Mouse (Mus musculus) c-Kit-positive CD71-positive TER-119-positive erythroid progenitor cells, embryonic 14.5 days (primary cell): ENCODE data around the gene Tns3.
"Not testable (repeated sequence)": the region's sequence is repeated elsewhere in the genome, so short reads cannot be mapped to it uniquely, and the experiment has no call there.

ENCODE experiments used
- DNase-seq: peaks from one replicate; pipeline ENCODE4 v3.0.0-alpha.2; 2013; ENCODE audit warnings: low spot score

Tns3 gene

DNA sequence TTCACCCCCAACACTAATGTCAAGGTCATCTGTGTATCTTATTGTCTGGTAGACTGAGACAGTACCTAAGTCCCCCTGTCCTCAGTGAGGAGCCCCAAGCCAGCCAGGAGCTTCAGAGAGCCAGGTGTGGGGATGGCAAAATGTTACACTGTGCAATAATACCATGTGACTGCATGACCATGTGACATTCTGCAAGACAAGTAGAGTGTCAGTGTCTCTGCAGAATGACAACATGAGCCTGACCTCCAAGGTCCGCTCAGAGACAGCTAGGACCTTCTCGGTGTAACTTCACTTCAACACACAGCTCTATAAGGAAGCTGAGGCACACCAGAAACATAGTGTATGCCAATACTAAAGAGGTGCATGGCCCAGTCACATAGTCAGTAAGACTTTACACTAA, 20.1 kb downstream of the Tns3 start:
- DNase-seq = no peak

DNA sequence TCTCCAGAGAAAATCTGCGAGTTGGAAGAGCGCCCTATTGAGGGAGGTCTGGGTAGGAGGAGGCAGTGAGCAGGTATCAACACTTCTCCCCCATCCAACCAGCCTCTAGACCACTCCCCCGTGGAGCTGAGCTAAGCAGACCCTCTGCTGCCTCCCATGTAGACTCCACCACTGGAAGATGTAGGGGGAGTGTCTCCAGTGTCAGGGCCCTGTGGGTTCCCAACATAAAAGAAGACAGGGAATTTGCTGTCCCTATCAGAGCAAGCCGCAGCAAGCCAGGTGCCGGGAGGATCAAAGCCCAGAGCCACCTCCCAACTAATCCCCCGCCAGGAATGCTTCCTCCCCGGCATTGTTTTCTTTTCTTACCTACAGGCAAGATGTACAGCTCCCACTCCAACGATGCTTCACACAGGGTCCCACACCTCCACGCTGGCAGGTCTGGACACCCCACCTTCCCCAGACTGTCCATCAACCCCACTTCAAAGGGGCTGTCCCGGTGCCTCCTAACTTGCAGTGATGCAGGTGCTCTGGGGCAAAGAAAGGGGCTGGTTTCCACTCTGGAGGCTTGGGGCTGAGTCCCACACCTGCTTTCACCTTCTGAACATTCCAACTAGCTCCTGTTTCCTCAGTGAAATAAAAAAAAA, 22.6 kb downstream of the Tns3 start:
- DNase-seq = no peak

DNA sequence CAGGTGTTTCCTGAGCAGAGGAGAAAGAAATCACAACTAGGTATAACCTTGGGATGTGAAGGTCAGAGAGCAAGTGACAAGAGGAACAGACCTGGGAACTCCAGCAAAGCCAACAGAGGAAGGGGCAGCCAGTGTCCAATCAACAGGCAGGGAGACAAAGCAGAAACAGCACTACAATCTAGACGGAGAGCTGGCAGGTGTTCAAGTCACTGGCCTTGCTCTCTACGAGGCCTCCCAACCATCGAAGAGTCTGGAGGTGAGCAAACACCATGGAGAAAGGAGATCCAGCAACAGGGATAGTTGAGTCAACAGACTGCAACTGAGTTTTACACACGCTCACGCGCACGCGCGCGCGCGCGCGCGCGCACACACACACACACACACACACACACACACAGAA, 24.6 kb downstream of the Tns3 start:
- no peak for DNase-seq

DNA sequence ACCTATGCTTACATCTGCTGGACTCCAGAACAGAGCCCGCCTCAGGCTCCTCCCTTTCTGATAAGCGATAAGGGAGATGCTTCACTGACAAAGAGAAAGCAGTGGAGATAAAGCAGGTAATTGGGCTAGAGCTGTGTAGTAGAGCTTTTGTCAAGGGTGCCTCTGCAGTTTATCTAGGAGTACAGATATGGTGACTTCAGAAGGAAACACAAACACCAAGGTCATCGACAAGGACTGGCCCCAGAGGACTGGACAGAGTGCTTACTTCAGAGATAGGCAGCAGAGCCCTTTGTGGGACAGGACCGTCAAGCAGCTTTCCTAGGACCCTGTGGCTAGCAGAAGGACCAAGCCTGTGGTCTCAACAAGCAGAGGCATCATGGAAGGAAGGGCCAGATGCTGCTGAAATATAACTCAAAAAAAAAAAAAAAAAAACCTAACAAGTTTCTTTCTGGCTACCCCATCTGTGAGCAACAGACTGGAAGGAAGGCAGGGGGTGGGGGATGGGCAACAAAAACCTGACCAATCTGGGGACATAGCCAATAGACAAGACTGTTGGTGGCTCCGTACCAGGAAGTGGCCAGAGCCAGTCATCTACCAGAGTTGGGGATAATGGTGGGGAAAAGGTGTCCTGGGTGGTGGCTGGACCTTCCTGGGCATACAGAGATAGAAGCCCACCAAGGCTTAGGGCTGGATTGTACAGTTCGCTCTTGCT, 25.2 kb downstream of the Tns3 start:
- no peak for DNase-seq

DNA sequence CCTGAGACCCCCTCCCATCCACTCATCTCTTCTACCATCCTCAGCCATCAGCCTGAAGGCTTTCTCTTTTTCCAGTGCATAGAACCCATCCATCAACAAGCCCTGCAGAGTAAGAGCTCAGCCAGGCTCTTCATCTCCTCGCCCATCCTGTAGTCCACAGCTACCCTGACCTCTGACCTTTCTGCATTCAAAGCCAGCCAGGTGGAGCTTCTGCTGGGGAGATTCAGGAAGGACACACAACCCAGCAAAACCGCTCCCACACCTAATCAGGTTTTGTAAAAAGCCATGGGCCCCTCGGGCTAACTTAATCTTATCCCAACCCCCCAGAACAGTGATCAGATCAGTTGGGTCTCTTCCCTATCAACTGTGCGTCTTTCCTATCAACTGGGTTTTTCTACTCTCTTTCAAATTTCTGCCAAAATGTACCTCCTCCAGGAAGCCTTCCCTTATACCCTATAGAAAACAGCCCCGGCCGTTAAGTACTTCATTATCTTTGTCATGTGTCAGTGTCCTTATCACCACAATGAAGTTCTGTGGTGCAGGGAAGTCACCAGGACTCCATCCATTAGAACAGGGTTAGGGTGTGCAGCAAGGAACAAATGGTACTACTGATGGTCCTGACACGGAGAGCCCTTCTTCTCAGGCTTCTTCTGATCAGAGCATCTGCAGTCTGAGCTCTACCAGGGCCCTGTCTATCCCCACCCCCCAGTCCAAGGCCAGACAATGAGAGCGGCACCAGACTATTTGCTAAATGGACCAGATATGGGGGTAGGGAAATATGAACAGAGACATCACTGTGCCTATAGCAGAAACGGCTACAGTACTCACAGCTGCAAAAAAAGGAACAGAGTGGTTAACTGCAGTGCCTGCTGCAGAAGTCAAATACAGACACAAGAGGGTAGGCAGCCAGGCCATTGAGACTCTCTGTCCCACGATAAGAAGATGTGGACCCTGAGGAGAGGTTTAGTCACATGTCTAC, 26.6 kb downstream of the Tns3 start:
- no peak for DNase-seq

DNA sequence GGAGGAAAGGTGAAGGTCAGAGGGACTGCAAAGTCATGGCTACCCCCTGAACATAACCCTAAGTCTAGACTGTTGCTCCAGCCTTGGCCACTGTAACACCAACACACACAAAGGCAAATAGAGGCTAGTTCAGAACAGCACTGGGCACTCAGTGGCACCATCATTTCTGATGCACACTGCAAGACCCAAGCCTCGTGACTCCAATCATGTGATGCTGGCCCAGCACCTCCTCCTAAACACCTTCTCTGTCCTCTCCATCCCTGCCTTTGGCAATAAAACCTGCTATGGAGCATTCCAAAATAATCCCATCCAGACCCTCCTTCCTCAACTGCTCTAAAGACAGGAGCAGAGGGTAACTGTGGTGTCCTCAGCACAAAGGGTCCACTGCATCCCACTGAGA, 27.7 kb downstream of the Tns3 start:
- DNase-seq = no peak

DNA sequence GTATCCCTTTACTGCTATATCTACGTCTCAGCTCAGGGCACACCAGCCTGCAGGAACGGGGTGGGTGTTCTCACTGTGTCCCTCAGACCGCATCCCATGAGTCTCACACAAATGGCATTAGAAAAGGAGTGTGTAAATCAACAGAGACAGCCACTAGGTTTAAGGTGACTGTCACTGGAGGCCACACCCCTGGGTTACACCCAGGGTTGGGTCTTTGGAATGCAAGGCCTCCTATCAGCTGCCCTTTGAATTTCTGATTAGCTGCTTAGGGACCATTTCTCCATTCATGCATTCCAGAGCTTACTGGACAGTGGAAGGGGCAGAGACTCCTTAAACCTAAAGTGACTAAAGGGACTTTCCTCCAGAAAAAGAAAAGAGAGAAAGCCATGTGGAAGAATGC, 28.6 kb downstream of the Tns3 start:
- DNase-seq = no peak

DNA sequence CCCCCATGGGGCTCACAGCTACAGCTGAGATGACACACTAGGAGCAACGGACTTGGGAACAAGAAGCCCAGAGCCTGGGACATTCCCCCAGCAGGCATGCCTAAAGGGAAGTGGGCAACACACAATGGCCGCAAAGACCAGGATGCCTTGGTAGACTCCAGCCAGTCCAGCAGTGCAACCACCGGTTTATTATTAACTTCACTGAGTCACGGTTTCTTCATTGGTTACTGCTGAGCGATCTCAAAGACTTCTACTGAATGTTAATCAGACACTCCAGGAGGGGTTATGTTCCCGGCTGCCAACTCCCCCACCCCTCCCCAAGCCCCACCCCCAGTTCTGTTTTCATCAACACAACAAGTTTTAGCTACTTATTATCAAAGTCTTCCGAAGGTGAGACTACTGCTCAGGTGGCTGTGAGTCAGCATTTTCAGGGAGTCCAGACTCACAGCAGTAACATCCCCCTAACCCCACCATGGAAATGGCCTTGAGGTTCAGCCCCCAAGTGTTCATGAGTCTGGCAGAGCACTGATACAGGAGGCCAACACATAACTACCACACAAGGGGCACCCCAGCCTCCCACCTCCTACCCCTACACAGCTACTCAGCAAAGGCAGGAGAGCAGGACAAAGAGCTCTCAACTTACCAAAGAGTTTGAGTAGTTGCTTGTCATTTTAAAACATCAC, 29.5 kb downstream of the Tns3 start:
- DNase-seq = no peak

DNA sequence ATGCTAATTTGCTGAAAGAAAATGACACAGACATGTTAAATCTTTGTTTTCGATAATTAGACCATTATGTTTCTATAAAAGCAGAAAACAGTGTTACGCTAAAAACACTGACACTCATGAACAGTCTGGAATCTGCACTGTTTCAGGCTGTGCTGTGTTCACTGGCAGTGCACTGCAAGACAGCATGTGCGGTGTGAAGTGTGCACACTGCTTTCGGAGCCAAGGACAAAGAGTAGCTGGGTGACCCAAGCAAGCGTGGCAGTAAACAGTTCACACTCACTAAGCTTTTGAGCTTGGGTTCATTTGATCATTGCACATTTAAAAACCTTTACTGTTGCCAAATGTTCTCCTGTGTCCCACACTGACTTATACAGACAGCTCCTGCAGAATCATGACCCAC, 32.2 kb downstream of the Tns3 start:
- no peak for DNase-seq

DNA sequence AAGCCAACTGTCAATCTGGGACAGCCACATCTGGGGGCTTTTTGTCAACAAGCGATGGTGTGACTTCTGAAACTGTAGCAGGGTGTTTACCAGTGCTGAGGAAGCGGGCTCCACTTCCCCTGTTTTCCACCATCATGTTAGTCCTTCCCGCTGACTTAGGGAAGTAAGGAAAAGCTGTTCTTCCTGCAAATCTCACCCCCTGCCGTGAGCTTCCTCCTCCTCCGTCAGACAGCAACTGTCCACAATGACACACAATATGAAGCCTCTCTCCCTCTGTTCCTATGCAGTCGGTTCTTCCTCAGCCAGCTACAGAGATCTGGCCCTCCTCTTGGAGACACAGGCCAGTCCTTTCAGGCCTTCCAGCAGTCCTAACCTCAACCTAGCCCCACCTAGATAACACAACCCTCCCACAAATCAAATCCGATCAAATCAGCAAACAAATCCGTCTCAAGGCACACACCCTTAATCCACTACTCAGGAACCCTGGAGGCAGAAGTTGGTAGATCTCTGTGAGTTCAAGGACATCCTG, 34.4 kb downstream of the Tns3 start:
- DNase-seq = no peak

DNA sequence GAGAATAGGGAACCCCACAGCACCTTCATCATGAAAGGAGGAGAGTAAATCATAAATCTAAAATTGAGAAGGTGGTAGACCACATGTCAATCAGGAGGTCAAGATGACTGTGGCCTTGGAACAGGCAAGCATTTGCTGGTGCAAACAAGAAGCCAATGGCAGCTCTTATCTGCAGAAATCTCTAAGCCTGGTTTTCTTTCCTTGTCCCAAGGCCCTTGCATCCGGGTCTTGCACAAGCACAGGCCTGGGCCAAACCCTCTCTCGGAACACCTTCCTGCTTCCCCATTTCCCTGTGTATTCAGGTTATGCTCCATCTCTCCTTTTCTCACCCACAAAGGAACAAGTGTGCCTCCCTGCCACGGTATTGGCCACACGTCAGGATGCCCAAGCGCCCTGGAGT, 35.0 kb downstream of the Tns3 start:
- DNase-seq = no peak

DNA sequence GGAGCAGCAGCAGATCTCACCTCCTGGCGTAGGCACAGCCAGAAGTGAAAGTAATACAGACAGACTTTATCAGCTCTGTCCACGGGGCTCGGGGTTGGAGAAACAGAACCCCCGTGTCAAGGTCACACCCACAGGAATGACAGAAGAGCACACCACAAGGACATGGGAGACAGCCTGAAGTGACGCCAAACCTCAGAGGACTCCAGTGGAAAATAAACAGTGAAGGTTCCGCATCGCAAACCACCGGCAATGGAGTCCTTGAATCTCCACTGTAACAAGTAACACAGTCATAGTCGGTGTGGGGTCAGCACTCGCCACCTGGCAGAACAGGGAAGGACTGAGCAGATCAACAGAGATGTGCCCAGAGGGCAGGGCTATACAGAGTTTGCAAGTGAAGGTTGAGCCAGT, 35.5 kb downstream of the Tns3 start:
- DNase-seq = no peak

DNA sequence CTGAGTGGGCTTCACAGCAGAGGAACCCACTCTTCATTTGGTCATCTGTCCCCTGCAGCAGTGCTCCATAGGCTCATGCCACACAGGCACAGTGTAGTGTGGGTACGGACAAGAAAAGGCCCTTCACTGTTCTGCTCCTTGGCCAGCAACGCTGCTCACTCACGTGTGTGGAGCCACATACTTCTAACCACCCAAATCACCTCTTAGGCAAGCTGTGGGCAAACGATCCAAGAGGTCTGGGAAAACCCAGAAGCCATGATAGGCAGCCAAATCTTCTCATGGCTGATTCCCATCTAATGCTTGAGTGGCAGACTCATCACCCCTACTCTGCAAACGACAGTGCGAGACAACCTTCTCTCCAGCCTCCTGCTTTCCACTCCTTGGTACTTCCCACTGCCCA, 37.2 kb downstream of the Tns3 start:
- no peak for DNase-seq

DNA sequence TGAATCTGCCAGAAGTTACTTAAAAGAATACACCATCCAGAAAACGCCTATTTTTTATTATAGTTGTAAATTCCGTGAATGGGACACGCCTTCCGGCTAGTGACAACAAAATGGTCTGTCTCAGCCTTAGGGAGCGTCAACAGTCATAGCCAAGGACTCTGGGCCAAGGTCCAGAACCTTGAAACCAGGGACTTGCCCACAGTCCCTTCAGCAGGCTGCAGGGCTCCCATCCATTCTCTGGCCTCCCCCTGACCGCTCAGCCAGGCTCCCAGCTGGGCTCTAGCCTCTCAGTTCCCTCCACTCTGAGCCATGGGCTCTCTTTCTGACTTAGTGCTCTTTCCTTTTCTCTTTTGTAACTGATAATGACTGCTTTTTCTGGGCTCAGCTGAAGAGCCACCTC, 37.6 kb downstream of the Tns3 start:
- DNase-seq = no peak

DNA sequence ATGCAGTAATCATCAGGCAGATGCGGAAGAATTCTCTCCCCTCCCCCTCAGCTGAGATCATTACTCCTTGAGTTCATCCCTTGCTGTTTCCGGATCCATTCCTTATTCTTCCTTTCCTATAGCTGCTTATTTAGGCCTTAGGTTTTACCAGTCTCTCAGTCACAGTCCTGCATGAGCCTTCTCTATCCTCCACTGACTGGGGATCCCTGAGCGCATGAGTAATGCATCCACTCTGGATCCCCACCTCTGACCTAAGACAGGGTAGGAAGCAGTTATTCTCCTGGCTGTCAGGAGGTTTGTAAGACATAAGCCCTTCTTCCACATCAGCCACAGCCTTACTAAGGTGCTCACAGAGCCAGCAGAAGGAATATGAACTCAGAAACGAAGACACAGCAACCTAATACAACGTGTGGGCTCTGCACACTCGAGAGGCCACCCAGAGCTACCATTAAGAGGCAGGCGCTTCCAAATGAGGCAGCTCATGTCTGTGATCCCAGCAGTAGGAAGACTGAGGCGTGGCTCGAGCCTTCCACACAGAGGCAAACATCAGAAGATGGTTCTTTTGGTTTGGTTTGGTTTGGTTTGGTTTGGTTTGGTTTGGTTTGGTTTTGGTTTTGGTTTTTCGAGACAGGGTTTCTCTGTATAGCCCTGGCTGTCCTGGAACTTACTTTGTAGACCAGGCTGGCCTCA, 38.3 kb downstream of the Tns3 start:
- no peak for DNase-seq

DNA sequence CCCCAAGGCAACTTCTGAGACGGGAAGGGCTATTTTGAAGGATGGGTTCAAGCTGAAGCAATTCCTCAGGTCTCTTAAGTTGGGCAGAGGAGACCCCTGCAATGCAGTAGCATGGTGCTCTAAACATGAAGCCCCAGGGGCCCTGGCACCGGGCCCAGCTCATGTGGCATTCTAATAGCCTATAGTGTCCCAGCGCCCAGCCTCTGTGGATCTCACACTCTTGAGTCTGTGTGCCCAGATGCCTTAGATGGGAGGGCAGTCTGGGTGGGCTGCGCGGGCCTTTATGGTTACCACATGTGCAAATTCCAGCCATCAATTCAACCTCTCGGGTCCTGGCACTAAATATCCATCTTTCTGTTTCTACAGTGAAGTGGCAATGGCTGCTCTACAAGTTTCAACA, 38.9 kb downstream of the Tns3 start:
- no peak for DNase-seq

DNA sequence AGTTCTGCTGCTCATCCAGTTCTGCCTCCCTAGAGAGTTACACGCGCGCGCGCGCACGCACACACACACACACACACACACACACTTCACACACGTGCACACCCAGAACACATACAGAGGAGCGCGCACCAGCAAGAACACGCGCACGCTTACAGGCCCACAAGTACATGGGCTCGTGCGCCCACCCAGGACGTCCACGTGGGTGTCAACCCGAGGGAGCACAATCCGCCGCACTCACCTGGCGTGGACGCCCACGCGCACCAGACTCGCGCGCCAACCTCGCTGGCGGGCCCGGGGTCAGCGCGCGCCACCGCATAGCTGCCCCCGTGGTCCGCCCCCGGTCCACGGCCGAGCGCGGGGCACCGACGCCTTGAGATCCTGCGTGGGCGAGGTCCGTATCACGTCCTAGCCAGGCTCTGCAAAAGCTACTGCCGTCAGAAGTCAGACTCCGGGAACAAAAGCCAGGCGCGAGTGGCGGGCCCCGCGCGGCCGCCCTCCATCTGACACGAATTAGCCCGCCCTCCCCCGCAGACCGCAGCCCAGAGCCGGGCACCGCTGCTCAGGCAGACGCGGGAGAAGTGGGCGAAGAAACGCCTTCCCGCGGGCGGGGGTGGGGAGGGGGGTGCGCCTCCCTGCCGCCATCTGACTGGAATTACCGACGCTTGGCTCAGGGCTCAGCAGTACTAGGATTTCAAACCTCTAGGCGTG, 40.0 kb downstream of the Tns3 start:
- no peak for DNase-seq

DNA sequence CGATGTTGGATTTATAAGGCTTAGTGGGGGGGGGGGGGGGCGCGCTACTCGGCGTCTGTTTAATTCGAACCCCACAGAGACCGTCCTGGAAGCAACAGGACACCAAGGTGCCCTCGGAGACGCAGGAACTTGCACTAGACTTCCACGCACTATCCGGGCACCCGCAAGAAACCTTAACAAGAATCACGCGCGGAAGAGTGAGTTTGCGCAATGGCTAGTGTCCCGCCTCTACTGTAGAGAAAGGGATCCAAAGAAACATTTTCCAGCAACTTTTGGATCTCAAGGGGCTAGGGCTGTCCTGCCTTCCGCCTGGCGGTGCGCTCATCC, 40.5 kb downstream of the Tns3 start:
- DNase-seq = no peak

DNA sequence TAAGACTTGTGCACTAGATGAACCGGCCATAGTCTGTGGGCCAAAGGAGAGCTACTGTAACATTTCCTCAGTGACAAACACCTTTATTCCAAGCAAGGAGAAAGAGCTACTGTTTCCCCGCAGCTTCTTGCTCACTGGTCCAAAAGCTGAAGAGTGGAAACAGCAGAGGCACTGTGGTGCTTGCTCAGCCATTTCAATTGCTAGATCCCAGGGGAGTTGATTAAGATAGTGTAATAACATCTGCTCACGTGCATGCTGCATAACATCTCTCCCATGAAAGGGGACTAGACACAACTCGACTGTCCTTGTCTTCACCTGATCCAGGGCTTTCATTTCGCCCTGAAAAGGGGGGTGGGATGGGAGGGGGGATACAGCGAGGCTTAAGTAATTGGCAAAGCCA, 41.7 kb downstream of the Tns3 start:
- no peak for DNase-seq

DNA sequence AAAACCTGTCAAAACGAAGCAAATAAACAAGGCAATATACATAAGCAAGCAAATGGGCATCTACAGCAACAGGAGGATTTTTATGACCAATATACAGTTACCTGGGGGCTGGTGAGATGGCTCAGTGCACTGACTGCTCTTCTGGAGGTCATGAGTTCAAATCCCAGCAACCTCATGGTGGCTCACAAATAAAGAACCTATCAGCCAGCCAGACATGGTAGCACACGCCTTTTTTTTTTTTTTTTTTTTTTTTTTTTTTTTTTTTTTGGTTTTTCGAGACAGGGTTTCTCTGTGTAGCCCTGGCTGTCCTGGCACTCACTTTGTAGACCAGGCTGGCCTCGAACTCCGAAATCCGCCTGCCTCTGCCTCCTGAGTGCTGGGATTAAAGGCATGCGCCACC, 45.2 kb downstream of the Tns3 start:
- not testable (repeated sequence) for DNase-seq

DNA sequence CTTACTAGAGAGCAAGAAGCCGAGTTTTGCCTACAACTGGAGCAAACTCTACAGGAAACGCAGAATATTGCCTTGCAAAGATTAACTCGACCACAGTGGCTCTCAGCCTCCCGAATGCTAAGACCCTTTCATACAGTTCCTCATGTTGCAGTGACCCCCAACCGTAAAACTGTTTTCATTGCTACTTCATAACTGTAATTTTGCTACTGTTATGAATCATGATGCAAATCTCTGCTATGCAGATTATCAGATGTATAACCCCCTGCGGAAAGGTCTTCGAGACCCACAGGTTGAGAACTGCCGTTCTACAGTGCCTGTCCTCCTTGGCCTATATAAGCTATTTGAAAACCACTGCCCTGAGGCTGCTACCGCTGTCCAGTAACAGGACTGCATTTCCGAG, 46.0 kb downstream of the Tns3 start:
- no peak for DNase-seq
